Mouse (Mus musculus) ES-Bruce4 (cell line): ENCODE results near the gene Sgpp1.

Source experiments
- CTCF ChIP-seq: IDR thresholded peaks from one replicate; pipeline ENCODE4 v1.8.1; 2011; ENCODE audit warnings: low read depth, low read length
- POLR2A ChIP-seq: IDR thresholded peaks from one replicate; pipeline ENCODE4 v1.8.1; 2011; ENCODE audit warnings: low read length; ENCODE audit not compliant: insufficient read depth

GRCm38 (mm10) chr12:75701173-75702083, 34.1 kb downstream of the Sgpp1 start:
- no peak for TF ChIP-seq CTCF
- no peak for TF ChIP-seq POLR2A
